Mouse (Mus musculus) bone marrow, adult 2 months (tissue): ENCODE data around the gene Tbxa2r.

ENCODE experiments used
- CTCF ChIP-seq: fragments of 200-500 bp; IDR thresholded peaks from 2 replicates; pipeline ENCODE4 v1.5.1; 2011; ENCODE audit warnings: low read length, control low read depth; ENCODE audit not compliant: control insufficient read depth, insufficient read depth
- POLR2A ChIP-seq: fragments of 200-500 bp; IDR thresholded peaks from 2 replicates; pipeline ENCODE4 v1.6.1; 2011; ENCODE audit warnings: low read depth, mild to moderate bottlenecking, control low read depth, low read length, borderline replicate concordance; ENCODE audit not compliant: control insufficient read depth

DNA sequence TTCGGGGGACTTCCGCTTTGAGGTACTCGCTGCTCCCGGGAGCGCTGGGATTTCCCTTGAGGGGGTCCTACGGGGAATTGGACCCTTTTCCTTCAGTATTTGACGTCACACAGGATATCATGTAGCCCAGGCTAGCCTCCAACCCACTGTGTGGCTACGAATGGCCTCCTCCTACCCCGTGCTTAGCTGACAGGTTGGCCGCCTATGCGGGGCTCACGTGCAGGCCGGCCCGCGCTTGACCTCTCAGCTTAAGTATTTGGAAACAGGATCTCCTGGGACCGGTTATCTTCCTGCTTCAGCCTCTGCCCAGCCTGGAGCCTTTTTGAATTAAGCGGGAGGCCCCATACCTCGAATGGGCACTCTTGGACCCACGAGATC, 56.1 kb downstream of the Tbxa2r start:
- TF ChIP-seq CTCF (no peak), POLR2A (no peak)
